Mouse (Mus musculus) cerebellum, adult 11 months (tissue): ENCODE measurements around the gene Ngb.
A peak's percentile ranks its signal among the peaks of the same experiment; 100 is the strongest.

Experiments
- DNase-seq: peaks from one replicate; pipeline ENCODE4 v3.0.0; 2022

Gene Ngb

GRCm38 (mm10) chr12:87089701-87090100 is 12.6 kb downstream of the Ngb start:
- DNase-seq, result no peak

GRCm38 (mm10) chr12:87089255-87089654 is 13.1 kb downstream of the Ngb start:
- DNase-seq, result no peak

- no peak for DNase-seq
Measured at GRCm38 (mm10) chr12:87088331-87088730, 14.0 kb downstream of the Ngb start.

GRCm38 (mm10) chr12:87087236-87087635 is 15.1 kb downstream of the Ngb start:
- no peak for DNase-seq

GRCm38 (mm10) chr12:87082797-87083196 is 19.5 kb downstream of the Ngb start:
- DNase-seq, result no peak

- DNase-seq, result no peak
Measured at GRCm38 (mm10) chr12:87076610-87077009, 25.7 kb downstream of the Ngb start.

GRCm38 (mm10) chr12:87070520-87070919 is 31.8 kb downstream of the Ngb start:
- DNase-seq, result no peak

- DNase-seq, result no peak
Measured at GRCm38 (mm10) chr12:87066429-87066828, 35.9 kb downstream of the Ngb start.

GRCm38 (mm10) chr12:87065446-87065845 is 36.9 kb downstream of the Ngb start:
- DNase-seq, result peak; percentile 36

GRCm38 (mm10) chr12:87057066-87057465 is 45.3 kb downstream of the Ngb start:
- no peak for DNase-seq

GRCm38 (mm10) chr12:87054873-87055272 is 47.5 kb downstream of the Ngb start:
- no peak for DNase-seq

GRCm38 (mm10) chr12:87052661-87053321 is 49.5 kb downstream of the Ngb start:
- DNase-seq, result peak; percentile 90

GRCm38 (mm10) chr12:87047536-87047935 is 54.8 kb downstream of the Ngb start:
- DNase-seq, result no peak
